Mouse (Mus musculus) heart, postnatal 36 days (tissue): ENCODE results near the gene Otog. TPM values are rescaled to one million over a fixed set of nuclear protein-coding genes. Genes with fewer than 3 reads are reported as not detected.

Source experiments
- DNase-seq, 2 experiments: peaks; one replicate each; pipeline ENCODE4 v3.0.0; 2021 to 2022
- intact Hi-C: fragments of 180-260 bp; cut with DNase I; formaldehyde crosslinking; loops from one replicate; pipeline ENCODE4 v1.15.1; 2025
- total RNA-seq, 2 experiments: library from RNA; stranded (reverse); gene quantifications; 2 replicates each; pipeline ENCODE4 v1.2.3; 2021

Gene Otog
- under 1 TPM in 1 of 2 experiments, not detected in 1; 0.06 TPM for total RNA-seq

DNA sequence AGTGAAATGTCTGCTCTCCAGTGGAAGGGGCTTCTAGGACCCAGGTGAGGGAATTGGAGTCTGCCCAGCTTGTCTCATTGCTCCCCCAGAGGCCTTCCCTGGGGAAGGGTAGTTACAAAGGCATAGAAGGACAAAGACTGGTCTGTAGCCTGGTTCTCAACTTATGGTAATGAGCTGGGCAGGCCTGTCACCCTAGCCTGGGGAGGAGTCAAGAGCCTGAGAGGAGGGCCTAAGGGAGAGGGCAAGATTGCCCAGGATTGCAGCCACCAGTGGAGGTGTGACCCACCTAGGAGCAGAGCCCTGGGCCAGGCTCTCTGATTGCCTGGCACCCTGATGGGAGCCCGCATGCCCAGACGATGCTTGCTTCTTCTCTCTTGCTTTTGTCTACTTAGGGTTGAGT lies at the start of gene Otog:
TSS of gene Otog (plus strand) at position 292 of the 400 bp plus-strand sequence.
- no peak for DNase-seq
- intact Hi-C loops, result no loop called here

DNA sequence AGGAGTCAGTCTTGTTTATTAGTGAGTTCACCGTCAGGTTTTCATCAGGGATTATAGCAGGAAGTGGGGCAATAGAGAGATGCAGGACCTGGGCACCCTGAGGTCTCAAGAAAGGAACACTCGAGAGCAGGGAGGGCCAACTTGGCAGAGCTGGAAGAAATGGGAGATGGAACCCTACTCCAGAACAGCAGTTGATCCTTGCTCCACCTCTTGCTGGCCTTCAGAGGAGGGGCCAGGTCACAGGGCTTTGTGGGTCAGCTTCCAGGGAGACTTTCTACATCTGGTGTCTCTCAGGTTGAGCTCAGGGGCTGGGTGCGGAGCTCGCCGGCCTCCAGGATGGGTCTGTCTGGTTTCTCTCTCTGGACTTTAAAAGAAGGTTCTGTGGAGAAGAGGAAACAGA lies 45.4 kb upstream of the Otog start:
- no peak for DNase-seq

DNA sequence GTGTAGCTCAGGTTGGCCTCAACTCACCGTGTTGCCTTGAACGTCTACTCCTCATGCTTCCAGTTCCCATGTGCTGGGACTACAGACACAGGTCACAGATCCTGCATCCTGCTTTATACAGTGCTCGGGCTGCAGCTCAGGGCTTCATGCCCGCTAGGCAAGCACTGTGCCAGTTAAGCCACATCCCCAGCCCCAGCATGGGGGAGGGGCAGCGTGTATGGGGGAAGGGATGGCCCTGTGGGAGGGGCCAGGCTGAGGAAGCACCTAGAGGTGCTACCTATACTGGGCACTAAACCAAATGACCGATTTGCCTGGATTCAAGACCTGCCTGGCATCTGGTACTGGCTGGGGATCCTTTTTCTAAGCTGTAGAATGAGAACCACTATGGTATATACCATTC lies 40.8 kb upstream of the Otog start:
- intact Hi-C loops, result no loop called here

More for the DNA sequence above, 45.4 kb upstream of the Otog start:
- intact Hi-C loops, result no loop called here

DNA sequence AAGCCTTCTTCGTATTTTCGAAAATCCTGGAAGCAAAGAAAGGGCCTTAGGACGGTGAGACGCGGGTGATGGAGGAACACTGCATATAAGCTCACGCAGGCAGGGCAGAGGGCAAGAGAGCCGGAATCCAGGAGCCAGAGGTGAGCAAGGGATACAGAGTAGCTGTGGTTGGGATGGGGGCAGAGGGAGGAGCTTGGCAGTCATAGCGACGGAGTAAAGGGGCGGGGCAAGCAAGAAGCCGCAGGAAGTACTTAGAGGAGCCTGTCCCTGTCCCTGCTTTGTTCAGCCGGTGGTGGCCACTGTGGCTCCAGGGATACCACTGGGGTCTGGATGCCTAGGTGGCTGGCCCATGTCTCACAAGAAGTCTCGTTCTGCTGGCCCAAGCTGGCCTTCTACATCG lies 39.1 kb upstream of the Otog start:
- intact Hi-C loops, result no loop called here
- no peak for DNase-seq

More for the DNA sequence above, 40.8 kb upstream of the Otog start:
- DNase-seq, result no peak

DNA sequence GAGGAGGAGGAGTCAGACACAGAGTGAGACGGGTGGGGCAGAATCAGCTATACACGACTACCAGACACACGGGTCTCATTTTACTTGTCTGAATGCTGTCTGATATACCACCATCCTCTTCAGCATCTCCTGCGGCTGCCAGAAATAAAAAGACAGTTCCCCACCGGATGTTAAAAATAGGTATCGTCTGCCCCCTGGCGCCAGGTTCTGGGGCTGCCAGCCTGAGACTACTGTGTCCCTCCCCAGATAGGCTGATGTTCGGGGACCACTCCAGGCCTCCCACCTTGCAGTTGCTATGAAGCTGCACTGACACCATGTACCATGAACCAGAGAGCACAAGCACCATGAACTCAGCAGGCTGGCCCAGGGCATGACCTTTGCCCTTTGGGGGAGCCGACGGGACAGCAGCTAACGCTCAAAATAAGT lies 36.7 kb upstream of the Otog start:
- intact Hi-C loops, result loop anchor here (2.0 kb wide), 2 partner anchors 107 to 261 kb away; no protein-coding TSS in a partner anchor
- peak; percentile 16 to 47 for DNase-seq

DNA sequence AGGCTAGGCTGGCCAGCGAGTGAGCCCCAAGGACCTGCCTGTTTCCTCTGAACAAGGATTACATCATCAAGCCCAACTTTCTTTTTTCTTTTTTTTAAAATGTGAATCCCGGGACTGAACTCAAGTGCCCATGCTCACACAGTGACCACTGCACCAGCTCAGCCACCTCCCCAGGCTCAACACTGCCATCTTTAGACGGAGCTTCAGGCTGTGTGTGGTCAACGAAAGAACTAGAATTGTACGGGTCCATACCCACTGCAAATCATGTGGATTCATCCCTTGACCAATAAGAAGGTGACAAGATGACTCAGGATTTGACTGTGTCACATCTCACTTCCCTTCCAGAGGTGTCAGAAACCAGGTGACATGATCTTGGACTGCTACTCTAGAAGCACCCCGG lies 36.0 kb upstream of the Otog start:
- no peak for DNase-seq

DNA sequence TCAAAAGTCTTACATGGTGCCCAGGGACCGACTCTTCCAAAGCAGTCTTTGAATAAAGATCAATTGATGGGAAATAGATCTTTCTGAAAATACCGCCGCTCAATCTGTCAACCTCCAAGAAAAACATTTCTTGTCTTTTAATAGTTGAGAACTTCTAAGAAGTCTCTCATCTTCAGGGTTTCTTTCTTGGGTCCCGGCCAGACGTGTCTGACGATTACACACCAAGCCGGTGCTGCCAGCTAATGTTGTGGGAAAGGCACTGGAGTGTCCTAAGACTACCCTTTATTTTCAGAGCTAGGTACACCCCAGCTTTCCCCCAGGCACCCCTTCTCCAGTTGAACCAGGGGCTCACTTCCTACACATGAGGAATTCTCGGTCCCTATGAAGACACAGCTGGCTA lies 32.7 kb upstream of the Otog start:
- intact Hi-C loops, result no loop called here
- no peak for DNase-seq

More for the DNA sequence above, 36.0 kb upstream of the Otog start:
- intact Hi-C loops, result loop anchor here (2.0 kb wide), 2 partner anchors 108 to 262 kb away; no protein-coding TSS in a partner anchor

DNA sequence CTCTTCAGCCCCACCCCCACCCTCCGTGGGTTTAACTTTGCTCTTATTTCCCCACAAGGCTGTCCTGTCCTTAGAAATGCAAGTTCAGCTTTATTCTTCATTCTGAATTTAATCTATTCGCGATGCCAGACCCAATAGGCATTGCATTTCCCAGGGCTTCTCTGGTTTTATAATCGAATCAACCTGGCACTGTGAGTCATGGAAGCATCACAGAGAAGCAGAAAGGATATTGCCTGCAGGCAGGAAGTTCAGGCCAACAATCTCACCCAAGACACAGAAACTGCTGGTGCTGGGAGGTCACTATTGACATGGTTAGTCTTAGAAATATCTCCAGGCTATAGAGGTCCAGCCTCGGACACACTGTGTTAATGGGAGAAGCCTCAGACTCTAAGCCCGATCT lies 30.5 kb upstream of the Otog start:
- DNase-seq, result no peak
- intact Hi-C loops, result no loop called here

DNA sequence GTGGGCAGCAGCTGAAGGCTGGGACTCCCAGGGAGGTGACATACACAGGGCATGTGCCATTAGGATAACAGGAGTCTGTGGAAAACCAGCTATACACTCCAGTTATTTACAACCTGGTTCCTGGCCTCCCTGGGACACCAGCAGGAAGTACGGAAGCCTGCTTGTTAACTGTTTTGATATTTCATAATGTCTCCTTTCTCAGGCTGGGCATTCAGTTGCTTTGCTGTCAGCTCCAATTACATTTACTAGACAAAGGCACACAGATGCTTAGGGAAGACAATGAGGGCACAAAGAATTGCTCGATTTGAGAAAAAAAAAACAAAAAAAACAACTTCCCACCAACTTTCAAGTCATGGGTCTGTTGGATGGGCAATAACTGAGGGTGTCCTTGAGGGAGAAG lies 24.3 kb upstream of the Otog start:
- intact Hi-C loops, result no loop called here
- DNase-seq, result no peak

DNA sequence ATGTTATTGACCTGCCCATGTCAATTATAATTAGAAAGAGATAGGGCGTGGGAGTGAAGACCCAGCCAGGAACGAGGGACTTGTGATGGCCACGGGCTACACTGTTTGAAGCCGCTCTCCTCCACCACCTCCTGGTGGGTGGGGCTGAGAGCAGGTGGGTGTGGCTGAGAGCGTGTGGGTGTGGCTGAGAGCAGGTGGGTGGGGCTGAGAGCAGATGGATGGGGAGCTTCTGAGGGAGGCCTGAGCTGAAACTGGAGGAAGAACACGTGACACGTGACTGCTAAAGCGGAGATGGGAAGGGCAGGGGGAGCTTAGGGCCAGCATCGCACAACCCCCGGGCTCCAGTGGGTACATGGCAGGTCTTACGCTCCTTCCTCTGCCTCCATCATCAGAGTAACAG lies 22.4 kb upstream of the Otog start:
- DNase-seq, result no peak
- intact Hi-C loops, result no loop called here

DNA sequence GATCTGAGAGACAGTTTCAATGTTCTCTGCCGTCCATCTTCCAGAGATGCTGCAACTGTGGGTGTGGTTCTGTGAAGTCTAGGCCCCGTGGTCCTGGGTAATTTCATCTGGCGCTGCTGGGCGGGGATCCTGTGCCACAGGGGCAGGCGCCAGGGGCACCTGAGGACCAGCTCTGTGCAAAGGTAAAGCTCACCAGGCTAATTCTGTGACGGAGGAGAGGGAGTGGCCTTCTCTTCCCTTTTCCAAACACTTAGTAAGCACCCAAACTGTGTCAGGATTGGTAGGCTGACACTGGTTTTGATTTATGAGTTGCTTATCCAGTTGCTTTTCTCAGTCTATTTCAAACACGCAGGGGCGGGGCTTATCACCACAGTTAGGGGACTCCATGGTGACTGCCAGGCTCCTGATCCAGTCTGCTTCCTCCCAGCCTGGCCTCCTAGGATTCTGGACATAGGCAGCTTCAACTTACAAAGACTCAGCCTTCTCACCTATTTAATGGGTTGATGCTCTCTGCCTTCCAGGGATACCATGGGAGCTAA lies 20.1 kb upstream of the Otog start:
- intact Hi-C loops, result no loop called here
- no peak for DNase-seq

DNA sequence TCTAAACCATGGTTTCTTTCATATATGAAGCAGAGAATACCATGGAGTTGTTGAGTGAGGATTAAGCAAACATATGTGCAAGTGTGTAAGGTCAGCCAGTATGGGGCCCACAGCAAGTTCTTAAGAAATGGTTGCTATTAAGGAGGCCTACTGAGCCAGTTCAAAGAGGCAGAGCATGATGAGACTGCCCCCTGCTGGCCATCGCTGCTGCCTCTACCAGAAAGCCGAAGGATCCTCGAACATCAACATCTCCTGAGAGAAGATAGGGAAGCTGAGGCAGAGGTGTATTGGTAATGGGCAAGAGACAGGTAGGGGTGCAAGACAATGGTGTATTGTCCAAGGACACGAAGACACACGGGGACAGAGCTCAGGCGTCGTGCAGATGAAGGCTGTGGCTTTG lies 14.5 kb upstream of the Otog start:
- peak; percentile 12 to 38 for DNase-seq
- intact Hi-C loops, result loop anchor here (2.0 kb wide), 1 partner anchor 129 kb away; no protein-coding TSS in a partner anchor

DNA sequence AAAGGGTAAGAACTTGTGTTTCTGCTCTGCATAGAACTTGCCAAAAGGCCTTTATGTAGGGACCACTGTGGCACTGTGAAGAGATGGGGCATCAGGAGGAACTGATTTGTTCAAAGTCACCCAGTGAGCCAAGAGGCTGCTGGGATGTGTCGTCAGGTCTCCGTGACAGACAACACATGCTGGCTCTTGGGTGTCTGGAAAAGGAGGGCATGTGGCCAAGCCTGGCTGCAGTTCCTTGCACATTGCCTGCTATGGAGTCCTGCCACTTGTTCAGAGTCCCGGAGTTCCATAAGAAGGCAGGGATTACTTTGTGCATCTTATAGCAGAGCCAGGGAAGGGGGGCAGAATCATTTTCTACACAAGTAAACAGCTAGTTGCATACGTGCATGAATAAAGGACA lies 13.9 kb upstream of the Otog start:
- DNase-seq, result peak; percentile 65 to 71
- intact Hi-C loops, result loop anchor here (2.0 kb wide), 1 partner anchor 130 kb away; no protein-coding TSS in a partner anchor

DNA sequence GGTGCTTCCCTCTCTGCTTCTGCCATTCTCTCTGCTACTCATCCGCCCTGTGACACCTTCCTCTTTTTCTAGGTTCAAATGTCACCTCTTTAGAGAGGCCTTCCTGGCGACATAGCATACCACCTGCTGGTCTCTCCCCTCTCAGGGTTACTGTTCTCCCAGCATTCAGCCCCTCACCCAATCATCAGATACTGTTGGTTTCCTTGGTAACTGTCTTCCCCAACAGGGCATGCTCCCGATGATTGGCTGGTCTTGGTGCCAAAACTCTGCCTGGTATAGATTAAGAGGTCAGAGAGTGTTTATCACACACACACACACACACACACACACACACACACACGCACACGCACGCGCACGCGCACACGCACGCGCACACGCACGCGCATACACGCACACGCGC lies 4.8 kb upstream of the Otog start:
- intact Hi-C loops, result no loop called here
- no peak for DNase-seq

DNA sequence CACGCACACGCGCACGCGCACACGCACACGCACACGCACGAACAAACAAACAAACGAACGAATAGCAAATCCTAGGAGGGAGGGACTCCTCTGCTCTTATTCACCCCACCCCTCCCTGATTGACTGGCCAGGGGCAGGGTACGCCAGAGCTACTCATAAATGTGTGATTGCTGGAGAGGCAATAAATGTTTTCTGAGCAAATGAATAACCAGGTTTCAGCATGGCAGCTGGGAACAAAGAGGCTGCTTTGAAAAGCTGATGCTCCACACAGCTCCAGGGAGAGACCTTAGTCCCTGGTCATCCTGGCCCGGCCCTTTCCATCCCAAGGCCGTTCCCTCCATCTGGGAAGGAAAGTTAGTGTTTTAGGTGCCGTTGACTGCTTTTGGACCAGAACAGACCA lies 4.4 kb upstream of the Otog start:
- intact Hi-C loops, result no loop called here
- no peak for DNase-seq

DNA sequence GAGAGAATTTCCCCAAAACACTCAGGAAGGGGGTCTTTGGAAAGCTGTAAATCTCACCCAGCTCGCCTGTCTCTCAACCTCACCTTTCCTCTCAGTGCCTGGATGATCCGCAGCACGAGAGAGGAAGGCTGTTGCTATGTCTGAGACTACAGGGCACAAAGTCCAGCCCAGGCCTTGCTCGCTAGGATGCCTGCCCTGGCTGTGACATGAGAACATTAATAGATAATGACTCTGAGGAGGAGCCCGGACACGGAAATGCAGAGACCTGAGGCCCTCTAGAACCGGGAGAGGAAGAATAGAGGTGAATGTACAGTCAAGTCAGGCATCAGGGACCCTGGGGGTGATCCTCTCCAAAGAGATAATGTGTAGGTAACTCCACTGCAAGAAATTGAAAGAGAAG lies 3.6 kb upstream of the Otog start:
- DNase-seq, result no peak
- intact Hi-C loops, result no loop called here

DNA sequence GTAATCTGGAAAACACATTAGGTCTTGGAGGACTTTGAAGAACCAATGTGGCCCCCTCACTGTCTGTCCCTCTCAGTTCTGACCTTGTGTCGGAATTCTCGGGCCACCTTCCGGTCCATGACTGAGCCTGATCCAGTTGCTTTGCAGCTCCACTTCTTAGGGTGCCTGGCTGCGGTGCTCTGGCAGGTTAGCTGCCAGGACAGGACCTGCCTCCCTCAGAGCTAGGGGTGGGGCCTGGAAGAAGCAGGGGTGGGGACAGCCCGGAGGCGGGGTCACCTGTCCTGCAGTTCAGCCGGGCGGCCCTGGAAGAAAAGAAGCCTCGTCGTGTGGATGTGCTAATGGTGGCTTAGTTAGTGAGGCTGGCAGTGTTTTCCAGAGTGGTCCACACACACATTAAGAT lies 2.4 kb upstream of the Otog start, which contains the start of gene Ush1c:
TSS of gene Ush1c (minus strand) at position 158 of the 400 bp plus-strand sequence.
- intact Hi-C loops, result no loop called here
- DNase-seq, result no peak

DNA sequence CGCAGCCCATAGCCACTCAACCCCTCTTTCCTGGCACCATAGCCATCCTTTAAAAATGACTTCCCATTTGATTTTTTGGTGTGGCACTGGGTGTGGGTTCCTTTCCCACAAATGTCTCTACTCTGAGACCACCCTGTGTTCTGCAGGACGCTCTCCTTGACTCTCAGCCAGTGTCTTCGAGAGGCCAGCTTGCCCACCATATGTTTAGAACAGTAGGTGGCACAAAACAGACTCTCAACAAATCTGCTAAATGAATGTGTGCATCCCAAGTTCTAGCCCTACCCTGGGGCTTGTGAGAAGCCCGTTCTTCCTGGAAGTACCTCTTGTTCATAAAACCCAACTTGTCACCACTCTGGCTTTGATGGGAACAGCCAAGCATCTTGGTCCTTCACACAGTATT lies 696 bp upstream of the Otog start:
- intact Hi-C loops, result no loop called here
- no peak for DNase-seq

DNA sequence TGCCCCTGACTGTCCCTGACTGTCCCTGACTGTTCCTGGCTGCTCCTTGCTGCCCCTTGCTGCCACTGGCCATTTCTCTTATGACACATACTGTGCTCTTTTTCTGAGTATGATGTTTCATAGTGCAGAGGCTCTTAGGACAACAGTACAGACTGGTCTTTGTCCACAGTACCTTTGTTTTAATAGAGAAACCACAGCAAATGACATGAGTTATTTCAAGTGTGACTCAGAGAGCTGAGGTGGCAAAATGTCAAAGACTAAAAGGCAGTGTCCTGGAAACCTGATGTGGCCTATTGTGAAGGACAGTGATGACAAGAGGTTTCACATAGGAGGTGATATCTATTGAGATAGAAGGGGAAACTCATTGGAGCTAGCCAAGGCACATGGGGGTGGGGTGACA lies 6.1 kb downstream of the Otog start:
- no peak for DNase-seq
- intact Hi-C loops, result no loop called here

DNA sequence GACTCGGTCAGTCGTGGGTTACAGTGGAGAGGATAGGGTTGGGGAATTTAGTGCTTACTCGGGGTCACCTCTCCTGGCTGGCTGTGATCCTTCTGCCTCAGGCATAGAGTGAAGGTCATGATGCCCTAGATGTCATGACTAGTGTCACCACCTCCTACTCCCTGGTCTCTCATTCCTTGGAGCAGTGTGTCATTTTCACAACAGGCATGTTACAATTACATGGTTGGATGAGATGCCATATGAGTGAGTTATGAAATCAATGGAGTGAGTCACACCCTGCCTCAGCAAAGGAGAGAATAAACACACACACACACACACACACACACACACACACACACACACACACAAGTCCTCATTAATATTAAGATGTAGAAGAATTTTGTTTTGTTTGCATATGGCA lies 6.8 kb downstream of the Otog start:
- intact Hi-C loops, result no loop called here
- no peak for DNase-seq

DNA sequence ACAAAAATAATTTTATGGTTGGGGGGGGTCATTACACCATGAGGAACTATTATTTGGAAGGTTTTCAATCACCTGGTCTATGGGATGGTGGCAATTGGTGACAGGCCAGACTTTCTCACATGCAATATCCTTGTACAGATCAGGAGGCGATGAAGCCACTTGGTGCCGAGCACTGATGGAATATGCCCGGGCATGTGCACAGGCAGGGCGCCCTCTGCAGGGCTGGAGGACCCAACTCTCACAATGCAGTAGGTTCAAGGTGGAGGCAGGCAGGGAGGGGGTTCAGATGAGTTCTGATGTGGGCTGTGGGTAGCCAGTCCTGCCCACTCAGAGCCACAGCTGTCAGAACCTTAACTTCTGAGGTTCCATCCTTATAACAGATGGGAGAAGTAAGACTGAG lies 11.1 kb downstream of the Otog start:
- DNase-seq, result no peak
- intact Hi-C loops, result no loop called here

DNA sequence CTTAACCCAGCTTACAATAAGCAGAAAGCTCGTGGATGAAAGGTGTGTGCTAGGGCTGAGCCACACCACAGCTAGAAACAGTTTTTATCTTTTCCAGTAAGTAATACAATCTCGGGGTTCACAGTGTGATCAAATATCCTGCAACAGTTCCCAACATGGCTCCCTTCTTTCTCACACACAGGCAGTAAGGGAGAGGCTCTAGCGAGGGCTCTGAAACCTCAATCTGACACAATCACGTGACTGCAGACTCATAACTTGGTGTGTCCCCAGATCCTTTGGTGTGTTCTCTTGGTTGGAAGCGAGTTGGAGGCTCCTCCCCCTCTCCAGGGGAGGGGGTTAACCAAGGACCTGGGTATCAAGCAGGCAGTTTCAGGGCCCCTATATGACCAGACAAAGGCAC lies 35.4 kb downstream of the Otog start:
- intact Hi-C loops, result no loop called here

DNA sequence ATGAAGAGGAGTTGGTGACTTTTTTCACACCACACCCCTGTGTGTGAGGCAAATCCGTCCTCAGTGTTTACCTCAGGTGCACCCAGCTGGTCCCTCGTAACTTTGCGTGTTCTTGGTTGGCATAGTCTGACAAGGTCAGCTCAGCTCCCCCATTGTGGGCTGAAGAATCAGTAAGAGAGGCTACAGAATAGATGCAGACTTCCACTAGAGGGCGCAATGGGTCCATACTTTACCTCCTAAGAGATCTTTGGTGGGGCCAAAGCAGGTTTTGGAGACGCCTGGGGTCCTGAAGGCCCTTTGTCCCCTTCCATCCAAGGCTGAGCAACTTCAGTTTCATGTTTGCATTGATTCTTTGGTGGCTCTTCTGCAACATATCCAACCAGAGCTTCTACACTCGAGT lies 39.2 kb downstream of the Otog start:
- intact Hi-C loops, result loop anchor here (1.0 to 2.0 kb wide), 2 partner anchors 99 to 326 kb away; no protein-coding TSS in a partner anchor
- peak; percentile 39 to 48 for DNase-seq

More for the DNA sequence above, 35.4 kb downstream of the Otog start:
- no peak for DNase-seq
